Mouse (Mus musculus) adrenal gland, postnatal 36 days (tissue): ENCODE measurements at regions not wholly inside any gene's neighbourhood (a gene's known extent, or its start where the extent isn't known, plus 50 kb on each side); places are given as distances from the start of the nearest gene placed in this dataset.
"Not testable (repeated sequence)": the region's sequence is repeated elsewhere in the genome, so short reads cannot be mapped to it uniquely, and the experiment has no call there.

Experiments
- DNase-seq, 2 experiments: peaks; one replicate each; pipeline ENCODE4 v3.0.0; 2021; ENCODE audit warnings: mixed read lengths in 1 of 2

GRCm38 (mm10) chrX:65778656-65779370 lies 525.2 kb downstream of the 4930447F04Rik start:
- DNase-seq, result not testable (repeated sequence)

- no peak for DNase-seq
Measured at GRCm38 (mm10) chrX:65769861-65770260, 534.2 kb downstream of the 4930447F04Rik start.

- peak in 1 of 2 experiments; percentile 0 for DNase-seq
Measured at GRCm38 (mm10) chrX:65734577-65734976, 569.4 kb downstream of the 4930447F04Rik start.

- no peak for DNase-seq
Measured at GRCm38 (mm10) chrX:65715562-65715961, 588.5 kb downstream of the 4930447F04Rik start.
